In the genomic region with DNA sequence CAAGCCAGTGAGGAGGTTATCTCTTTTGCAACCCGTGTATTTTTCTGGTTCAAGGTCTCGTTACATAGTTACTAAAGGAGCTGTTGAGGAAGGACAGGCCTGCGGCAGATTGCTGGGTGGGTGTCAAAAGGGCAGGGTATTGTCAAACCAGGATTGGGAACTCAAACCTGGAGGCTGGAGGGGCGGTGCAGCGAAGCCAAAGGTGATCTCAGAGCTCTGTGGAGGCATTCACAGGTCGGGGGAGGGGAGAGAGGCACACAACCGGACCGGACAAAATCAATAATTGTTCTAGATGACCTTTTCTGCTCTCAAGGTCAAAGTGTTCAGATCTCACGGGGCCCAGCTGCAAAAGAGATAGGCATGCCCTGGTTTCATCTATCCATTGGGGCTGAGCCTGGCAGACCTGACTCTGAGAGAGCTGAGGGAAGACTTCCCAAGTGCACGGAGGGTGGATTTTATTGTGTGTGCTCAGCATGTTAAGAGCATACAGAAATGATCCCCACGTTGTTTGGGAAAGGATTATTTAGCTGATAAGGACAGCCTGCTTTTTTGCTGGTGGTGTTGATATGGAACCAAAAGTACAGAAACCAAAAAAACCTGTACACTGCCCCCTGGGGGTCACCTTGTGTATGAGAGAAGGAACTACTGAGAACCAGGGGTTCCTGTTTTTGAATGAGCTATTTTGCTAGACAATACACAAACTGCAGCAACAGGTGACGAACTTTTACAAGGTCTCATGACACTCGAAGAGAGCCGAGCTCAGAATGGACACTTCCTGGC, we compare ENCODE assay signal across 8 mouse cellular contexts. TPM values are rescaled to one million over a fixed set of nuclear protein-coding genes. Genes with fewer than 3 reads are reported as not detected.
DNase-seq lines count a peak whose midpoint lies in the region.

No protein-coding gene starts in this region.

- peak; percentile 29 to 79 for DNase-seq in heart, adult 18-20 months
- DNase-seq in heart, postnatal 25 days (ENCODE audit: low spot score) = no peak
- peak; percentile 44 for DNase-seq in MN1 (ENCODE audit: low spot score)
- peak; percentile 66 to 83 for DNase-seq in cerebellum, postnatal 25 days
- DNase-seq in heart, postnatal 4 days = peak; percentile 78
- DNase-seq in left cerebral cortex, postnatal 25 days (ENCODE audit: low spot score in 2 of 2) = peak; percentile 61 to 71
- DNase-seq in natural killer cell, adult 2 months (ENCODE audit: low spot score in 2 of 2) = peak; percentile 47 to 85
- DNase-seq in testis, postnatal 10 days (ENCODE audit: low spot score) = peak; percentile 89

- intact Hi-C loops in heart, postnatal 25 days (cut with DNase I) = loop anchor here (5.0 kb wide), 2 partner anchors 320 to 440 kb away; no protein-coding TSS in a partner anchor
- intact Hi-C loops in left cerebral cortex, postnatal 25 days (cut with DNase I) = no loop called here

RNA-seq across cellular contexts. Expression of gene Sstr2, which starts 1.8 kb away (rescaled TPM):
- not detected for total RNA-seq in heart, adult 18-20 months (2021)
- total RNA-seq in heart, postnatal 25 days (2021) = not detected
- total RNA-seq in heart, postnatal 4 days (2021) = not detected
- total RNA-seq in left cerebral cortex, postnatal 25 days (2021) = 10 to 100 TPM; 30.1 to 34.4 TPM

RNA-seq across cellular contexts. Expression of gene Cog1, which starts 31.6 kb away (rescaled TPM):
- 10 to 100 TPM; 17.3 to 19.8 TPM for total RNA-seq in heart, adult 18-20 months (2021)
- 10 to 100 TPM; 16.4 to 17.1 TPM for total RNA-seq in heart, postnatal 25 days (2021)
- total RNA-seq in heart, postnatal 4 days (2021) = 10 to 100 TPM; 17.5 to 19.5 TPM
- 10 to 100 TPM; 43.7 to 44.0 TPM for total RNA-seq in left cerebral cortex, postnatal 25 days (2021)

RNA-seq across cellular contexts. Expression of gene Slc39a11, which starts 32.6 kb away (rescaled TPM):
- 1 to 10 TPM; 3.3 to 4.8 TPM for total RNA-seq in heart, adult 18-20 months (2021)
- total RNA-seq in heart, postnatal 25 days (2021) = 1 to 10 TPM; 2.7 to 3.8 TPM
- total RNA-seq in heart, postnatal 4 days (2021) = 1 to 10 TPM; 8.2 to 9.5 TPM
- 10 to 100 TPM; 11.4 to 13.9 TPM for total RNA-seq in left cerebral cortex, postnatal 25 days (2021)

Comparison
In these comparisons a context has a peak if more than half of its experiments do, and no peak if none do; other contexts are left out.
1. RNA of gene Sstr2, which starts 1.8 kb away (total RNA-seq): 30.1 to 34.4 TPM in left cerebral cortex, postnatal 25 days; not detected in heart, postnatal 4 days, not detected in heart, adult 18-20 months and not detected in heart, postnatal 25 days; every median in the first group is over 10 times any median in the second.